Mouse (Mus musculus) midbrain, embryonic 16.5 days (tissue): Measurements from ENCODE around the gene Pou2f2. TPM values are rescaled to one million over a fixed set of nuclear protein-coding genes. Genes with fewer than 3 reads are reported as not detected.

ENCODE experiments used
- ATAC-seq: fragments of 200-750 bp; cut with Nextera tagmentation; 2 replicates; pipeline ENCODE4 v1.8.0; 2017; ENCODE audit warnings: moderate TSS enrichment
- H3K27ac ChIP-seq: fragments of 300-500 bp; sonication (generic); 2 replicates; pipeline ENCODE4 v1.5.1; 2014; ENCODE audit warnings: mild to moderate bottlenecking, low read length, mixed read lengths
- H3K27me3 ChIP-seq: fragments of 300-500 bp; sonication (generic); 2 replicates; pipeline ENCODE4 v1.6.1; 2014; ENCODE audit warnings: low read depth, low read length, mixed read lengths; ENCODE audit not compliant: control insufficient read depth, insufficient read depth
- H3K36me3 ChIP-seq: fragments of 300-500 bp; sonication (generic); 2 replicates; pipeline ENCODE4 v1.6.1; 2014; ENCODE audit warnings: mild to moderate bottlenecking, low read length, moderate library complexity, mixed read lengths; ENCODE audit not compliant: control insufficient read depth, insufficient read depth
- H3K4me1 ChIP-seq: fragments of 300-500 bp; sonication (generic); 2 replicates; pipeline ENCODE4 v1.6.1; 2014; ENCODE audit warnings: mild to moderate bottlenecking, low read length, mixed read lengths; ENCODE audit not compliant: control insufficient read depth, insufficient read depth
- H3K4me2 ChIP-seq: fragments of 300-500 bp; sonication (generic); 2 replicates; pipeline ENCODE4 v1.6.1; 2014; ENCODE audit warnings: mild to moderate bottlenecking, low read length, mixed read lengths
- H3K4me3 ChIP-seq: fragments of 300-500 bp; sonication (generic); 2 replicates; pipeline ENCODE4 v1.5.1; 2014; ENCODE audit warnings: low read depth, mild to moderate bottlenecking, low read length, moderate library complexity, mixed read lengths
- H3K9ac ChIP-seq: fragments of 300-500 bp; sonication (generic); 2 replicates; pipeline ENCODE4 v1.6.1; 2014; ENCODE audit warnings: low read depth, low read length, mixed read lengths
- H3K9me3 ChIP-seq: fragments of 300-500 bp; sonication (generic); replicated peaks from 2 replicates; pipeline ENCODE4 v1.6.1; 2014; ENCODE audit warnings: mild to moderate bottlenecking, low read length, mixed read lengths; ENCODE audit not compliant: control insufficient read depth, poor library complexity, severe bottlenecking
- WGBS: fragments of 180-500 bp; shearing (Covaris S2); extraction: QIAGEN DNeasy Blood & Tissue Kit; methylation state at CpG from one replicate; pipeline ENCODE4 v1.1.7; 2014; 5-methylcytosine and 5-hydroxymethylcytosine counted together
- polyA plus RNA-seq: library from polyadenylated mRNA; unstranded; fragments of >200 nt; fragmentation: Nextera tagmentation; extraction: Ambion mirVana; gene quantifications from 2 replicates; pipeline ENCODE4 v1.2.1, GENCODE M21; 2015

Gene Pou2f2
- polyA plus RNA-seq, 1 experiment from 2014 or later, result 42.9 TPM

DNA sequence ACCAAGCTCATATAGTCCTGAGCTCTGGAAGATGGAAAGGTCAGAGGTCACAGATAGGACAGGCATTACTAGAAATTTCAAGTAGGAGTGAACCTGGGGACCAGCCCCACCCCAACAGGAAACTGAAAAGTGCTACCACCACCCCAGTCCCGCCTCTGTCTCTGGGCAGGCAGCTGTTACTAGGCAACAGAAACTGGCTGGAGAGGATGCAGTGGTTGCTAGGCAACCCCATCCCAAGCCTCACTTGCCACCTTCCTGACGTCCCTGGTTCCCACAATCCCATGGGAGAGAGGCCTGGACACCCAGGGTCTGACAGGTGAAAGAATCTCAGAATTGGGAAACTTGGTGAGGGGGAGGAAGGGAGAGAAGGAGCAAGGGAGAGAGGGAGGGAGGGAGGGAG lies 110.8 kb downstream of the Pou2f2 start:
- peak overlapping the region; percentile 87 for H3K4me2 ChIP-seq
- peaks cover 24% of the 10 kb centered on the region for H3K36me3 ChIP-seq
- H3K27ac ChIP-seq, result peak overlapping the region; percentile 60; the same call in 1 of the 2 replicates

DNA sequence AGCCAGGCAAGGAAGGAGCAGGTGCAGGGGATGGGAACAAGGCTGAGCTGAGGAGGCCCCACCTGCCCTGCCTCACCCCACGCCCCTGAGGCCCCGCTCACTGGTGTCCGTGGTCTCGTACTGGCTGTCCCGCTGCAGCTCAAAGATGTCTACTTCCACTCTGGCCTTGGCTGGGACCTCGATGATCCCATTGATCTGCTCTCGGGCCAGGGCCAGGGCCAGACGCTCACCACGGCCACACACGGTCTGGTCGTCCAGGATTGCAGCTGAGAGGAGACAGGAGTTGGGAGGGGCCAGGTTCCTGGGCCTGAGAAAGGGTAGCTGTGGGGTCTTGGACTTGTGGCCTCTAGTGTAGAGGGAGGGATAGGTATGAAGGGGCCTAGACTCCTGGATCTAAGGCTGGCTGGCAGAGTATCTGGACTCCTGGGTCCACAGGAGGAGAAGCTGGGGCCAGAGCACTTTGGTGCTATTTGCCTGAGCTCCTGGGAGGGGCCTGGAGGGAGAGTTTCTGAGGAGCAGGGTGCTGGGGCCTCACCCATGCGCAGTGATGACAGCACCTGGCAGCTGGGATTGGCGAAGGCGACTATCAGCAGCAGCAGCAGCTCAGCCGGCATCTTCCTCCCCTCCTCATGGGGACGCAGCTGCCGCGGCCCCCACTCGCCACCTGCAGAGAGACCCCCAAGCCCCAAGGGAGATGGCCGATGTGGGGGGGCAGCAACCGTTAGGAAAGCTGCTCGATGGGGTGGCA lies 111.4 kb downstream of the Pou2f2 start:
- H3K4me1 ChIP-seq, result peaks cover 33% of the 10 kb centered on the region
- no peak overlapping the region for H3K4me3 ChIP-seq
- H3K9me3 ChIP-seq, result no peaks in the 10 kb centered on the region
- 74% methylated on average over 22 of the region's 22 CpGs for whole genome bisulfite sequencing
- peak; percentile 1; the same call in 1 of the 2 replicates for ATAC-seq
- H3K4me2 ChIP-seq, result peak overlapping the region; percentile 87
- peak overlapping the region; percentile 36; the same call in 1 of the 2 replicates for H3K9ac ChIP-seq
- H3K27me3 ChIP-seq, result no peaks in the 10 kb centered on the region
- peaks cover 25% of the 10 kb centered on the region for H3K36me3 ChIP-seq
- peak overlapping the region; percentile 60; the same call in 1 of the 2 replicates for H3K27ac ChIP-seq

More for the DNA sequence above, 110.8 kb downstream of the Pou2f2 start:
- 0% methylated on average over 2 of the region's 2 CpGs for WGBS
- H3K4me3 ChIP-seq, result no peak overlapping the region
- ATAC-seq, result peak; percentile 36; the same call in 1 of the 2 replicates
- H3K27me3 ChIP-seq, result no peaks in the 10 kb centered on the region
- no peaks in the 10 kb centered on the region for H3K9me3 ChIP-seq
- H3K9ac ChIP-seq, result no peak overlapping the region; the same call in 1 of the 2 replicates
- H3K4me1 ChIP-seq, result peaks cover 40% of the 10 kb centered on the region

DNA sequence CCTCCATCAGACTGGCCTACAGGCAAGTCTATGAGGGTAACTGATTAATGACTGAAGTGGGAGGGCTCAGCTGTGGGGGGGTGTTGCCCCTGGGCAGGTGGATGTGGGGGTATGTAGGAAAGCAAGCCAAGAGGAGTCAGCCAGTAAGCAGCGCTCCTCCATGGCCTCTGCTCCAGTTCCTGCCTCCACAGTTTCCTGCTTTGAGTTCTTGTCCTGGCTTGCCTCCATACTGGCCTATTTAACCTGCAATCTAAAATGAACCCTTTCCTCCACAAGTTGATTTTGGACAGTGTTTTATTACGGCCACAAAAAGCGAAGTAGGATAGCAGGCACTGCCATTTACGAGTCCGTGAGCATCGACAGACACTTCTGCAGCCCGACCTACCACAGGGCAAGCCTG lies 112.2 kb downstream of the Pou2f2 start:
- Histone ChIP-seq H3K4me2 (no peak overlapping the region), H3K4me1 (peaks cover 33% of the 10 kb centered on the region), H3K9me3 (no peaks in the 10 kb centered on the region), H3K4me3 (no peak overlapping the region), H3K36me3 (peaks cover 32% of the 10 kb centered on the region), H3K27ac (no peak overlapping the region), H3K27me3 (no peaks in the 10 kb centered on the region), H3K9ac (no peak overlapping the region)
- no peak for ATAC-seq
- WGBS, result 95% methylated on average over 7 of the region's 7 CpGs

GRCm38 (mm10) chr7:25063900-25064299 lies 115.6 kb downstream of the Pou2f2 start:
- Histone ChIP-seq H3K4me3 (no peak overlapping the region), H3K9ac (no peak overlapping the region), H3K27ac (no peak overlapping the region), H3K4me1 (peaks cover 7% of the 10 kb centered on the region), H3K4me2 (no peak overlapping the region), H3K9me3 (no peaks in the 10 kb centered on the region), H3K36me3 (peaks cover 52% of the 10 kb centered on the region), H3K27me3 (no peaks in the 10 kb centered on the region)
- ATAC-seq, result no peak
- WGBS, result 91% methylated on average over 8 of the region's 8 CpGs

GRCm38 (mm10) chr7:25063346-25063745 lies 116.2 kb downstream of the Pou2f2 start:
- H3K4me1 ChIP-seq, result peaks cover 2% of the 10 kb centered on the region

DNA sequence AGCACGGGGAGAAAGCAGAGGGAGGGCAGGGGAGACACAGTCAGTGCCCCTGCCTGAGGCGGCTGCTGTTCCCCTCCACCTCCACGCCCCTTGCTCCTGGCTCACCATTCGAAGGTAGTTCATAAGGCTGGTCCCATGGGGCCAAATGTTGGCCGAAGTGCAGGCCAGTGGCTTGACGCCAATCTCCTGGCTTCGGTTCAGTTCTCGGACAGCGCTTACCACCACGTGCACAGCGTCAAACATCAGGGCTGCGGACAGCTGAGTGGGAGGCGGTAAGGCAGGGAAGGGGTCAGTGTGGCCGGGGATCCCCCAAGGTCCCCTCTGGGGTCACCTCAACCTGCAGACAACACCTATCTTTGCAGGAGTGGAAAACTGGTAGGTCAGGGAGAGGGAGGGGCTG lies 120.7 kb downstream of the Pou2f2 start:
- H3K9ac ChIP-seq, result no peak overlapping the region
- peak; percentile 27; the same call in 1 of the 2 replicates for ATAC-seq

More at GRCm38 (mm10) chr7:25063346-25063745, 116.2 kb downstream of the Pou2f2 start:
- H3K27me3 ChIP-seq, result no peaks in the 10 kb centered on the region
- no peak overlapping the region for H3K4me2 ChIP-seq
- no peaks in the 10 kb centered on the region for H3K9me3 ChIP-seq
- peaks cover 56% of the 10 kb centered on the region for H3K36me3 ChIP-seq
- WGBS, result 93% methylated on average over 6 of the region's 6 CpGs
- H3K4me3 ChIP-seq, result no peak overlapping the region
- no peak for ATAC-seq
- H3K27ac ChIP-seq, result no peak overlapping the region
- H3K9ac ChIP-seq, result no peak overlapping the region

GRCm38 (mm10) chr7:25058394-25058793 lies 121.1 kb downstream of the Pou2f2 start:
- H3K4me2 ChIP-seq, result no peak overlapping the region
- no peaks in the 10 kb centered on the region for H3K4me1 ChIP-seq
- no peaks in the 10 kb centered on the region for H3K9me3 ChIP-seq
- no peak overlapping the region for H3K27ac ChIP-seq
- H3K36me3 ChIP-seq, result peaks cover 76% of the 10 kb centered on the region
- WGBS, result 96% methylated on average over 8 of the region's 8 CpGs
- ATAC-seq, result 0 out of 2 replicates have a peak, but pooled peaks have one; percentile 7
- no peak overlapping the region for H3K4me3 ChIP-seq
- H3K9ac ChIP-seq, result no peak overlapping the region
- H3K27me3 ChIP-seq, result no peaks in the 10 kb centered on the region

More for the DNA sequence above, 120.7 kb downstream of the Pou2f2 start:
- no peak overlapping the region for H3K4me2 ChIP-seq
- no peaks in the 10 kb centered on the region for H3K9me3 ChIP-seq
- 96% methylated on average over 14 of the region's 14 CpGs for whole genome bisulfite sequencing
- H3K4me1 ChIP-seq, result no peaks in the 10 kb centered on the region
- peaks cover 73% of the 10 kb centered on the region for H3K36me3 ChIP-seq
- H3K27ac ChIP-seq, result no peak overlapping the region
- no peaks in the 10 kb centered on the region for H3K27me3 ChIP-seq
- H3K4me3 ChIP-seq, result no peak overlapping the region

DNA sequence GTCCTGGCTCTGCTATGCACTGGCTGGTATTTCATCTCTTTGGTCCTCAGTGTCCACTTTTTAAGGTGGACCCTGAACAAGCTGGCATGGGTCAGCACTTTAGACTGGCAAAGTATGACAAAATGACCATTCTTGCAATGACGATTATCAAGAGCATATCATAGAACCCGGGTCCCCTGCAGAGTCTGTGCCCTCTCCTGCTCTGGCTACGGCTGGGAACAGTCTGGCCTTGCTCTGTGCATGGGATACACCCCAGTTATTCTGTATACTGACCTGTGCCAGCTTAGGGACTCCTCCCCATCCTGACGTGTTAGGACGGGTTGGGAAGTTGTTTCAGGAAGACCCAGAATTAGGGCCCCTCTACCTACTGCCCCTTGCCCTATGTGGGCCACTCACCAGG lies 121.6 kb downstream of the Pou2f2 start:
- ATAC-seq, result 0 out of 2 replicates have a peak, but pooled peaks have one; percentile 52
- WGBS, result 95% methylated on average over 5 of the region's 5 CpGs

GRCm38 (mm10) chr7:25056951-25057350 lies 122.6 kb downstream of the Pou2f2 start:
- H3K9me3 ChIP-seq, result no peaks in the 10 kb centered on the region
- 79% methylated on average over 4 of the region's 4 CpGs for WGBS
- no peak overlapping the region for H3K4me3 ChIP-seq
- peaks cover 68% of the 10 kb centered on the region for H3K36me3 ChIP-seq
- H3K4me1 ChIP-seq, result no peaks in the 10 kb centered on the region
- H3K9ac ChIP-seq, result no peak overlapping the region
- no peak overlapping the region for H3K27ac ChIP-seq
- no peak for ATAC-seq
- H3K27me3 ChIP-seq, result no peaks in the 10 kb centered on the region
- H3K4me2 ChIP-seq, result no peak overlapping the region

More for the DNA sequence above, 121.6 kb downstream of the Pou2f2 start:
- no peak overlapping the region for H3K4me2 ChIP-seq
- no peaks in the 10 kb centered on the region for H3K27me3 ChIP-seq
- no peaks in the 10 kb centered on the region for H3K9me3 ChIP-seq
- peaks cover 74% of the 10 kb centered on the region for H3K36me3 ChIP-seq
- no peak overlapping the region for H3K4me3 ChIP-seq
- no peak overlapping the region for H3K9ac ChIP-seq
- no peaks in the 10 kb centered on the region for H3K4me1 ChIP-seq
- no peak overlapping the region for H3K27ac ChIP-seq
